Comparison of ENCODE assay signal across 32 mouse cellular contexts in genomic region chr3:51746816-51747215, GRCm38 (mm10).
A peak's percentile ranks its signal among the peaks of the same experiment; 100 is the strongest.
DNase-seq lines count a peak whose midpoint lies in the region; ATAC-seq lines count a peak whose summit lies in the region.
"Had no signal": no experiment of that assay in that cellular context is flagged by ENCODE, and none has a peak within 500 bp of the region (broad histone marks: within the 10 kb centered on the region; RNA-seq: fewer than 3 reads in every experiment).

No protein-coding gene starts in this region.

- no peak for DNase-seq in forebrain, embryonic 11.5 days (ENCODE audit: low spot score)
- no peak for DNase-seq in hindbrain, embryonic 14.5 days (ENCODE audit: low spot score)
- DNase-seq in Muller cell, postnatal 12 days (ENCODE audit: inconsistent ontology term) = peak; percentile 61
- peak; percentile 83 for DNase-seq in retina, embryonic 14.5 days (ENCODE audit: low spot score)
- DNase-seq in spleen, postnatal 36 days (ENCODE audit: low spot score in 2 of 2) = no peak
- DNase-seq: adrenal gland, postnatal 14 days; cerebellum, adult 11-12 months; cerebellum, adult 9-11 months; embryo, embryonic 11 days; gastrocnemius, postnatal 25 days; heart, adult 11 months; heart, postnatal 10 days; kidney, adult 9 months; kidney, postnatal 14 days; right cerebral cortex, postnatal 25 days; spleen, adult 18-20 months; thymus, postnatal 4 days had no signal

- H3K27ac ChIP-seq in forebrain, embryonic 11.5 days (ENCODE audit: low read depth, low read length) = no peak overlapping the region
- no peak overlapping the region; the same call in 1 of the 2 replicates for H3K27ac ChIP-seq in forebrain, embryonic 15.5 days (replicated peaks)
- H3K27ac ChIP-seq in hindbrain, embryonic 14.5 days = 0 out of 2 replicates have a peak overlapping the region, but pooled peaks have one; percentile 23
- H3K27ac ChIP-seq in hindbrain, embryonic 16.5 days (ENCODE audit: low read depth, low read length) = no peak overlapping the region
- H3K27ac ChIP-seq: embryonic facial prominence, embryonic 12.5 days; layer of hippocampus, adult 2 months; left cerebral cortex, adult 2 months; limb, embryonic 13.5 days; lung, embryonic 15.5 days; midbrain, embryonic 10.5 days; stomach, postnatal 0 days had no signal

- WGBS in forebrain, embryonic 11.5 days = 58% methylated on average over 8 of the region's 8 CpGs
- 36% methylated on average over 8 of the region's 8 CpGs for WGBS in forebrain, embryonic 15.5 days
- 59% methylated on average over 8 of the region's 8 CpGs for WGBS in hindbrain, embryonic 14.5 days
- 57% methylated on average over 8 of the region's 8 CpGs for WGBS in hindbrain, embryonic 16.5 days

- peaks cover 20% of the 10 kb centered on the region for H3K4me1 ChIP-seq in forebrain, embryonic 11.5 days (replicated peaks; ENCODE audit: control insufficient read depth, insufficient read depth, low read length)
- H3K4me1 ChIP-seq in forebrain, embryonic 15.5 days = peaks cover 34% of the 10 kb centered on the region
- peaks cover 39% of the 10 kb centered on the region for H3K4me1 ChIP-seq in hindbrain, embryonic 14.5 days (replicated peaks; ENCODE audit: control insufficient read depth, insufficient read depth, low read length)
- H3K4me1 ChIP-seq in hindbrain, embryonic 16.5 days (ENCODE audit: control insufficient read depth, insufficient read depth, low read depth, low read length) = peaks cover 27% of the 10 kb centered on the region

- H3K9me3 ChIP-seq in forebrain, embryonic 11.5 days (ENCODE audit: control insufficient read depth, low read length) = no peaks in the 10 kb centered on the region
- H3K9me3 ChIP-seq in forebrain, embryonic 15.5 days = no peaks in the 10 kb centered on the region
- H3K9me3 ChIP-seq in hindbrain, embryonic 14.5 days (ENCODE audit: control insufficient read depth, low read length) = no peaks in the 10 kb centered on the region
- no peaks in the 10 kb centered on the region for H3K9me3 ChIP-seq in hindbrain, embryonic 16.5 days (ENCODE audit: control insufficient read depth, low read length)
- H3K9me3 ChIP-seq: embryonic facial prominence, embryonic 12.5 days; G1E; lung, embryonic 15.5 days; midbrain, embryonic 10.5 days had no signal

- no peak overlapping the region for H3K4me3 ChIP-seq in forebrain, embryonic 11.5 days (ENCODE audit: low read depth, low read length)
- no peak overlapping the region for H3K4me3 ChIP-seq in forebrain, embryonic 15.5 days
- no peak overlapping the region for H3K4me3 ChIP-seq in hindbrain, embryonic 14.5 days (replicated peaks; ENCODE audit: low read length)
- no peak overlapping the region for H3K4me3 ChIP-seq in hindbrain, embryonic 16.5 days (ENCODE audit: low read length)
- H3K4me3 ChIP-seq: embryonic facial prominence, embryonic 12.5 days; heart, embryonic 12.5 days; layer of hippocampus, adult 2 months; left cerebral cortex, adult 2 months; limb, embryonic 13.5 days; lung, embryonic 15.5 days; midbrain, embryonic 10.5 days; myocyte had no signal

- ATAC-seq in forebrain, embryonic 11.5 days (replicated peaks; ENCODE audit: low FRiP score) = 0 out of 2 replicates have a peak, but pooled peaks have one; percentile 22
- no peak for ATAC-seq in forebrain, embryonic 15.5 days (replicated peaks)
- ATAC-seq in hindbrain, embryonic 14.5 days (ENCODE audit: low FRiP score) = no peak
- no peak for ATAC-seq in hindbrain, embryonic 16.5 days
- ATAC-seq: intestine, postnatal 0 days; Patski had no signal

- no peak overlapping the region for H3K4me2 ChIP-seq in forebrain, embryonic 11.5 days (ENCODE audit: low read depth, low read length, severe bottlenecking)
- H3K4me2 ChIP-seq in forebrain, embryonic 15.5 days (replicated peaks) = no peak overlapping the region
- H3K4me2 ChIP-seq in hindbrain, embryonic 14.5 days (replicated peaks) = no peak overlapping the region
- H3K4me2 ChIP-seq in hindbrain, embryonic 16.5 days (ENCODE audit: low read length) = no peak overlapping the region
- H3K4me2 ChIP-seq: embryonic facial prominence, embryonic 12.5 days; heart, embryonic 12.5 days; limb, embryonic 13.5 days; liver, embryonic 11.5 days; lung, embryonic 15.5 days had no signal

- H3K9ac ChIP-seq in forebrain, embryonic 11.5 days (ENCODE audit: low read length) = no peak overlapping the region
- H3K9ac ChIP-seq in forebrain, embryonic 15.5 days (replicated peaks) = no peak overlapping the region
- no peak overlapping the region for H3K9ac ChIP-seq in hindbrain, embryonic 14.5 days
- no peak overlapping the region for H3K9ac ChIP-seq in hindbrain, embryonic 16.5 days (ENCODE audit: low read depth, low read length)
- H3K9ac ChIP-seq: embryonic facial prominence, embryonic 12.5 days; heart, embryonic 12.5 days; limb, embryonic 13.5 days; lung, embryonic 15.5 days had no signal

- H3K27me3 ChIP-seq in forebrain, embryonic 11.5 days (ENCODE audit: control insufficient read depth, insufficient read depth, low read length) = no peaks in the 10 kb centered on the region
- no peaks in the 10 kb centered on the region for H3K27me3 ChIP-seq in forebrain, embryonic 15.5 days
- no peaks in the 10 kb centered on the region for H3K27me3 ChIP-seq in hindbrain, embryonic 14.5 days (ENCODE audit: control insufficient read depth, insufficient read depth, low read length)
- no peaks in the 10 kb centered on the region for H3K27me3 ChIP-seq in hindbrain, embryonic 16.5 days (replicated peaks; ENCODE audit: control insufficient read depth, insufficient read depth, low read length)
- H3K27me3 ChIP-seq: embryonic facial prominence, embryonic 12.5 days; heart, embryonic 12.5 days; lung, embryonic 15.5 days; Patski had no signal

- no peaks in the 10 kb centered on the region for H3K36me3 ChIP-seq in forebrain, embryonic 11.5 days (ENCODE audit: control insufficient read depth, insufficient read depth, low read length)
- H3K36me3 ChIP-seq in forebrain, embryonic 15.5 days = no peaks in the 10 kb centered on the region
- no peaks in the 10 kb centered on the region for H3K36me3 ChIP-seq in hindbrain, embryonic 14.5 days (replicated peaks; ENCODE audit: control insufficient read depth, insufficient read depth)
- H3K36me3 ChIP-seq in hindbrain, embryonic 16.5 days (ENCODE audit: control insufficient read depth, insufficient read depth, low read length) = no peaks in the 10 kb centered on the region
- H3K36me3 ChIP-seq: embryonic facial prominence, embryonic 12.5 days; G1E; heart, embryonic 12.5 days; limb, embryonic 13.5 days; lung, embryonic 15.5 days had no signal

Comparison
In these comparisons a context has a peak if more than half of its experiments do, and no peak if none do; other contexts are left out.
1. DNase-seq: peak in Muller cell, postnatal 12 days (single experiment) and retina, embryonic 14.5 days (single experiment); none in forebrain, embryonic 11.5 days (single experiment), hindbrain, embryonic 14.5 days (single experiment) and spleen, postnatal 36 days (0 of 2).